Mouse (Mus musculus) megakaryocyte progenitor cell, adult 5-6 weeks (primary cell): ENCODE data around the gene Nmnat3. TPM values are rescaled to one million over a fixed set of nuclear protein-coding genes. Genes with fewer than 3 reads are reported as not detected.

Source experiments
- ATAC-seq: replicated peaks from 2 replicates; pipeline ENCODE4 v1.8.0; 2016; ENCODE audit warnings: mild to moderate bottlenecking, moderate TSS enrichment, inconsistent platforms; ENCODE audit not compliant: poor library complexity
- total RNA-seq, 2 experiments: library from RNA; stranded (forward) in 1 of 2; stranded (reverse) in 1 of 2; fragments of 157-497, 149-512 nt in 1 of 2; fragments of 200-1000 nt in 1 of 2; gene quantifications; 2 replicates each; pipeline versions ENCODE4 v1.2.3 to v1.2.4; 2015 to 2017

Gene Nmnat3
- total RNA-seq, 2 experiments from 2014 or later = 16.2 to 22.5 TPM

DNA sequence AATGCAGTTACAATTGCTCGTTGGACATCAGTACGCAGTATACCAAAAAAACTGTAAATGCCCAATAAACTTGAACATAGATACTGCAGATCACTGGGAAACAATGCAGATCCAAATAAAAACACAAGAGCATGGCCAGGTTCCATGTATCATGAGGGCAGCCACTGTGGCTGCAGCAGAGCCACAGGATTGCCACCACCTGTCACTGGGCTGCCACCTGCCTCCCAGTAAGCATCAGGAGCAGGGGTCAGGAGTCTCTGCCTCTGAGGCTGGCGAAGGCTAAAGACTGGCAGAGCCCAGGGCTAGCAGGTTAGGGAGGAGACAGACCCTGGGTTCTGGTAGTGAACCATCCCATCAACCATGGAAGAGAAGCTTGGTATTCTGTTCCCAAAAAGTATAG is 67.7 kb downstream of the Nmnat3 start:
- no peak for ATAC-seq

DNA sequence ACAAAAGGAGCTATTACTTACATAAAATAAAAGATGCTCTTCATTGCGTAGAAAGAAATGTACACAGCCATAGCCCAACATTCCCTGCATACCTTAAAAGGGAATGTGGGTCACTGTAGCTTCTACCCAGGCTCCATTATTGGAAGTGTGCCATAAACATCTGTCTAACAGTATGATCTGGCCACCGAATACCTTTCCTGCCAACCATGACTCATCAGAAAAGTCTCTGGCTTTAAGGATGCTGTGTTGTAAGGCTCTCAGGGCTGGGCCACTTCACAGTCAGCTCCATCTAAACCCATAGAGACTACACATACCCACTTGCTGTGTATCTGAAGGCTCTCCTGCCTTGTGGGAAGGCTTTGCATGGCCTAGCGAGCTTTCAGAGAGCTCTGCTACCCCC is 73.8 kb downstream of the Nmnat3 start:
- ATAC-seq = no peak

DNA sequence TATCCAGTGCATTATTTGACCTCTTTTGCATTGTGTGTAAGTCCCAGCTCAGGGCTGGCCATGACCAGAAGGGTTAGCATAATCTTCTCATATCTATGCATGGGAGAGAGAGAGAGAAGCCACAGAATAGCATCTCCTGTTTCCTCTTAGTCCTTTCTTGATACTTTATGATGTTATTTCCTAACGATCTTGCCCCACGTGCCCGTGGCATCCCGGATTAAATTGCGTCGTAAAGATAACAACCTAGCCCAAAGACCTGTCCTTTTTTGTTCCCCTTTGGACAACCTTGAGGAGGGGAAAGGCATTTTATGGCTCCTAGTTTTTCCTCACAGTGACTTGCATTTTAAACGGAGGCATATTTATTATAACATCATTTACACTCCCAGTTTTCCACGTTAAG is 78.8 kb downstream of the Nmnat3 start:
- ATAC-seq = no peak

DNA sequence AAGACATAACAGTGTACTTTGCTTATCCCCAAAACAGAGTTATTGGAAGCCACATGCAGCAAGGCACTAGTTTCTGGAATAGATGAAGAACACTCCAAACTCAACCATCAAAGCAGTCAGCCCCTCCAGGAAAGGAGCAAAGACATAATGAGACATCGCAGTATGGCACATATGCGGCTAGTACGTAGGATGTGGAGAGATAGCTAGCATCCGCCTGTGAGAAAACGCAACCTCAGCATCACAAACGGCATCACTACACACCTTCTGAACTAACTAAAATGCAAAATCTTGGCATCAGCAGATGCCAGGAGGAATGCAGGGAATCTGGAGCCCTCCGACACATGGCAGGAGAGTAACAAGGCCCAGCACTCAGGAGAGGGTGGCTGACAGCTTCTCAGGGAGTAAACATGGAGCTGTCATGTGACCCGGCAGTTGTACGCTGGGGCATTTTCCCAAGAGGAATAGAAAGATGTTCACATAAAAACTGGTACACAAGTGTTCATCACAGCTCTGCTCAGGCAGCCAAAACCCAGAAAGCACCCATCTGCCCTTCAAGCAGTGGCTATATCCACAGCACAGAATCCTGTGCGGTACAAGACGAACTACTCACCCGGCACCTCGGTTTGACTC is 80.2 kb downstream of the Nmnat3 start:
- ATAC-seq = no peak

DNA sequence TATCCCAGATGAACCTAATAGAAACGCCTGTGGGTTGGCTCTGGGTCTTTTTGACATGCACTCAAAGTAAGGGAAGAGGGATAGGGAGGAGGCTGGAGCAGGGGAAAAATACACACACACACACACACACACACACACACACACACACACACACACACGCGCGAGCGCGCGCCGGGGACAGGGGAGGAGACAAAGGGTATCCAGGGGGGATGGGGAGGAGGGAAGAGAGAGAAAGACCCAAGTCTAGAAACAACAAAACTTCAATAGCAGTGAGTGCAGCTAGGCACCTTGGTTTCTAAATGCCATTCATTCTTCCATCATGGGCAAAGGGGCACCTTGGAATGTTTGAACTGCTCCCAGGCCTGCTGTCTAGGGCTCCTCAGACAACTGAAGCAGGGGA is 82.5 kb downstream of the Nmnat3 start:
- no peak for ATAC-seq

DNA sequence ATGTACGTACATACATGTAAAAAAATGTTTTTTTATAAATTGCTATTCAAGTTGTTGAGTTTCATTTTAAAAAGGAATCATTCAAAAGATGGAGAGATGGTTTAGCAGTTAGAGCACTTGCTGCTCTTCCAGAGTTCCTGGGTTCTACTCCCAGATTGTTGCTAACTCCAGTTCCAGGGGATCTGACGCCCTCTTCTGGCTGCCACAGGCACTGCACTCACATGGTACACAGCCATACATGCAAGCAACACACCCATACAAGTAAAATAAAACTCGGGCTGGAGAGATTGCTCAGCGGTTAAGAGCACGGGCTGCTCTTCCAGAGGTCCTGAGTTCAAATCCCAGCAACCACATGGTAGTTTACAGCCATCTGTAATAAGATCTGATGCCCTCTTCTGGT is 86.1 kb downstream of the Nmnat3 start:
- ATAC-seq = no peak

DNA sequence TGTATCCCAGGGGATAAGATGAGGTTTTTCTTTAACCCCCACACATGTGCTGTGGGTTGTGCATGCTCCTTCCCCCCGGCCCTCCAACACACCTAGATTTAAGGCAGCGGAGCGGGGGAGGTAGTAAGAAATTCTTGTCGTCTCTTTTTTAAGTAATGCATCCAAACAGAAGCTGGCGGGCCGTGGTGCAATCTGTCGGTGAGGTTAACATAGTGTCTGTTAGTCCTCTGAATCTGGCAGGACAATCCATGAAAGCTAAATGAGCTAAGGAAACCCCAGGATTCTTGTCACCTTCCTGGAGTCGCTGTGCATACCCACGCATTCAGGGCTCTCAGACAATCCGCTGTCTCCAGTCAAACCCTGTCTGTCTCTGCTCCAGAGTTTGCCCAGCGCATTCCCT is 87.7 kb downstream of the Nmnat3 start:
- ATAC-seq = no peak

DNA sequence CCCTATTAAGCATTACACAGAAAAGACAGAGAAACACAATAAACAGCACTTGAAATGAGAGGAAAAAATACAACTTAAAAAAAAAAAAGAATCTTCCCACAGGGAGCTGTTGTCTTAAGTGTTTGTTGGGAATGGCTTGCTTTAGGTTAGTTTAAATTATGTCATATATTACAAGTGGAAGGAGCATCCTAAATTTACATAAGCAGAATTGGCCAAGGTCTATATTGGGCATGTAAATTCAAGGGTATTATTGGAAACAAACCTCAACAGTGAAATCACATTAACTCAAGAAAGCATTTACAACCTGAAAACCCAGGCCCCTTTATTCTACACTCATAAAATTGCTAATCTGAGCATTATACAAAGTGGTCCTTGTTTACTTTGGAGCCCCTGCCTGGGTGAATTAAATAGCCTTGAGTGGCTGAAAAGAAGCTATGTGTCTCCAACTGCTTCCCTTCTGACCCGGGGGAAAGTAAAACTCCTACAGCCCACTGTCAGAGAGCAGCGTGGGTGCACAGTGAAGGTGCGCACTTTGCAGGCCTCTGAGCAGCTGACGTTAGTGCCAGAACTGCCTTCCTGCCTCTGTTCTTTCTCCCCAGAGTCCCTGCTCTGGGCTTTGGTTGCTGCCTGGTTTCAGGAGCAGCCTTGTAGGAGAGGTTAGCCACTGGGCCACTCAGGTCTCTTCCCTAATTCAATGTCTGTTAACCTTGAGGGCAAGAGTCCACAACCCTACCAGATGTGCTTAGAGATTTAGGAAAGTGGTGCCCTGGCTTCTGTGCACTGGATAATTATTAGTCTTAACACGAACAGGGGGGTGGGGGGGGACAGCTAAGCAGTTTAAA is 88.3 kb downstream of the Nmnat3 start:
- ATAC-seq = no peak

DNA sequence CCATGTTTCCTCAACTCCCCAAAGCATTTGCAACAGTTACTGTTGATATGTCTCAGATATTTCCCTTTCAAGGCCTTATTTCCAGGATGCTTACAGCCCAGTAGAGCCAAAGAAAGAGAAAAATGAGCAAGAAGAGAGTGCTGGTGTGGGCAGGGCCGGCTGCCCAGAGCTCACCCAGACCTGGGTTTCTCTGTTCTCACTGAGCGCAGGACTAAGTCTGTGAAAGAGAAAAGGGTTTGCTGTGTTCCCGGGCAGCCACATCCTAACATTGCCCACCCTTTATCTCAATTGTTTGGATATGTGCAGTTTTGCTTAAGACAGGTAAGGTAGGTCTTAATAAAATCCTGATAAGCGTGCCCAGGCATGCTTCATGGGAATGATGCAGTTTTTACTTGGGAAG is 92.5 kb downstream of the Nmnat3 start:
- no peak for ATAC-seq

DNA sequence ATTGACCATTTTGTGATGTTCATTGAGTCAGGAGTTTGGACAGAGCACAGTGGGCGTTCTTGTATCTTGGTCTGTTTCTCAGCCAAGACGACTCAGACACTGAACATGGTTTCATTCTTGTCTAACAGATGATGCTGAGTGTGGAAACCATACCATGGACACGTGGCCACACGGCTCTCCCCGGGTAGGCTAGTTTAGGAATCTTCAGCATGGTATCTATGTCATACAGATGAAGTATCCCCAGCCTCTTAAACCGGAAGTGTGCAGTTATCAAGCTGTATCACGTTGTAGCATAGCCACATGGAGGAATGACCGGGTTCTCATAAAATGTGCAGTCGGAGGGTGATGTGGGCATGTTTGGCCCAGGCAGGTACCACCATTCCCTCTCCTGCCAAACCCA is 93.4 kb downstream of the Nmnat3 start:
- peak; percentile 39; the same call in 1 of the 2 replicates for ATAC-seq

DNA sequence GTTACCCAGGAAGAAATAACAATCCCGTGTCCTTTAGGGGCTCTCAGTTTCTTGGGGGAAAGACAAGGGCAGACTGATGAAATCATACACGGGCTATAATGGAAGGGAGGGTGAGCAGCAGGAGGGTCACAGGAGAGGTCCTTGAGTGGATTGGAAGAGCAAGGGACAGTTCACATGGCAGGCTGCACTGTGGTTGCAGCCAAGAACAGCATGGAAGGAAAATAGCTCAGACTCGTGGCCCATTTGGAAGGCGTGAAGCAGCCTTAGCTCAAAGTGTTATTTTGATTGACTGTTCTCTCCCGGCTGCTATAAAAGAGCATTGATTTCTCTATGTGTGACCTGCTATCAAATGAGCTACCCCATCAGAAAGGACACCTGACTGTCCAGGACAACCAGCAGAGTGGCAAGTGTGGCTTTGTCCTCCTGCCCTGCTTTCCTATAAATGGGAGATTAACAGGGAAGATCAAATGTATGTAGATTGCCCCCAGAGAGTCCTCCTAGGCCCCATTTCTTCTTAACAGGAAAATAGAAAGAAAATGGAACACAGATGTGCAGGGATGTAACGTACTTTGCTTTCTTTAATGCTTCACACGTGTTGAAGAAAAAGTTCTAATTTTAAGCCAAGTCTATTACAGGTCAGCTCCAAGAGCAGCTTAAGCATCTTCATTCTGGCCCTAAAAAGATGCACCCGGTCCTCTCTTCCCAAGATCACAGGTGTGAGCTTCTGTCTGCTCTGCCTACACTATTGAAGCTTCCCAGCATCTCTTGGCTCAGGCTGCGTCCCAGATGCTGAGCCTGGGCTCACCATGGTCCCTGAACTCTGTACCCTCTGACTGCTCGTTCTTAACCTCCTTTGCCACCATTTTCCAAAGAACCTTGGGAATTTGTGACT is 100.8 kb downstream of the Nmnat3 start:
- no peak for ATAC-seq

DNA sequence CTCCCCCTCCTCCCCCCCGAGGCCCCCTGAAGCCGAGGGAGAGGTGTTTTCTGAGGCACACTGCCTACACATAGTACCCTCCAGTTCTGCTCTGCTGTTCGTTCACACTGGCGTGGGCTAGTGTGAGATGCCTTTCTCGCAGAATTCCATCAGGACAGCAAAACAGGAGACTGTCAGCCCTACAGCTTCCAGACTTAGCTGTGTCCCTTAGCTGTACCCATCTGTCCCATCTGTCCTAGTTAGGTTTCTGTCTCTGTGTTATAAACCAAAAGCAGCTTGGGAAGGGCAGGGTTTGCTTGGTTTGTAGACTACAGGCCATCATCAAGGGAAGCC is 101.4 kb downstream of the Nmnat3 start:
- ATAC-seq = no peak

DNA sequence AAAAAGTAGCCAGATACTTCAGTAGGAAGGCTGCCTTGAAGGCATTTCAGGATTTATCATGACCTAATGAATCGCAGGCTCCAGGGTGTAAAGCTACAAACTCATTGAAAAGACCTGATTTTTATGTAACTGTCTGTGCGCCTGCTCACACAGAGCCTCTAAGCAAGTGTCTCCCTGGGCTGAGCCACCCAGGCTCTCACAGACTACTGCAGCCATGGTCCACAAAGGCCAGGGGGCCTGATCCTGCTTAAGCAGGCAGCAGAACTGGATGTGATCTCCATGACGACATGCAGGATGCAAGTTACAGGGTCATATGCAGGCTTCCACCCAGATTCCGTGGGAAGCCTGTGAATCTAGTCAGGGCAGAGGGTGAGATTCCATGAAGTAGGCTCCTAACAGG is 106.3 kb downstream of the Nmnat3 start:
- no peak for ATAC-seq

DNA sequence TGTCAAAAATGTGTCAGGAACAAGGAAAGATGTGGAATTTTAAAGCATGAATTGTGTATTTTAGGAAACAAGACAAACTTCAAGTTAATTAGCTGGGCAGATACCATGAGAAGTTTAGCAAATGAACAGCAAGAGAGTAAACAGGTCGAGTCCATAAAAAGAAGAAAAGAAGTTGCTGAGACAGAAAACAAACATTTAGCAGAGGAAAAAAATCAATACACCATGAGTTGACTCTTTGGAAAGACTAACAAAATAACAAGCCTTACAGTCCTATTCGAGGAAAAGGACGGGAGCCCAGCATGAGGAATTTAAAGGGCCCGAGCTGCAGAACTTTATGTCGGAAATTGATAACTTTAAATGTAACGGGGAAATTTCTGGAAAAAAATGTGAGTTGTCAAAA is 110.0 kb downstream of the Nmnat3 start:
- ATAC-seq = no peak

DNA sequence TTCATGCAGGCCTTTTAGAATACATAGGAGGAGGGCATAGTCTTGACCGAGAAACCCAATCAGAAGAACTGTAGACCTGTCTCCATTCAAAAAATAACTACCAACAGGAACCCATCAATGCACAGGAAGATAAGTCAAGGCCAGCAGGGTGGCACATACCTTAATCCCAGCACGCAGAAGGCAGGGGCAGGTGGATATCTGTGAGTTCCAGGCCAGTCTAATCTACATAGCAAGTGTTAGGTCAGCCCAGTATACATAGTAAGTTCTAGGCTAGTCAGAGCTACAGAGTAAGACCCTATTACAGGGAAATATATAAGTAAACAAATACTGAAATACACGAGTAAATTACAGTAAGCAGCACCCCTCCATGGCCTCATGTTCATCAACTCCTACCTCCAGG is 110.6 kb downstream of the Nmnat3 start:
- ATAC-seq = no peak

DNA sequence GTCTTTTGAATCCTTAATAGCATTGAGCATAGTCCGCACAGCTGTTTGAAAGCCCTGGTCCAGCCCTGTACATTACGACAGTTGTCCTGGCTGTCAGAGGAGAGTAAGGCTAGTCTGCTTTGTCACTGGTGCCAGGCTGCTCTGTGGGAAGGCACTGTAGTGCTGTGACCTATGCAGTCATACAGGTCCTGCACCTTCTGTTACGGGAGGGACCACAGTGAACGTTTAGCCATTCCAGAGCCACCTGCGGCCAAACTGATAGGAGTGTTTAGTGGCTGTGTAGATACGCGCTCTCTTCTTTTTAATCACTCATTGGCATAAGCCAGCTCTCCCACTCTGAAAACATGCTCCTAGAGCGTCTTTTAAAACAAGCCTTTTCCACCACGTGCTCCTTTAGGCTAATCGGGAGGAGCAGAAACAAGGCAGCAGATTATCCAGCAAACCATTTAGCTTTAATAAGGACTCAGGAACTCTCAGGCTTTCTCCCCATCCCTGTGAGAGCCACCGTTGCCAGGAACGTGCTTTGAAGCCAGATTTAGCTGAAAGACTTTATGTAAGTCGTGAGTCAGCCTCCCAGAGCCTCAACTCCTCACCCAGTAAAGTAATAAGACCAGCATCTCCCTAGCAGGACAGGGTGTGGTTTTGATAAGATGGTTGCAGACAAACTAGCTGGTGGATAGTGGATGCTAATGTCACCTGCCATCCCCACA is 113.1 kb downstream of the Nmnat3 start:
- ATAC-seq = no peak

DNA sequence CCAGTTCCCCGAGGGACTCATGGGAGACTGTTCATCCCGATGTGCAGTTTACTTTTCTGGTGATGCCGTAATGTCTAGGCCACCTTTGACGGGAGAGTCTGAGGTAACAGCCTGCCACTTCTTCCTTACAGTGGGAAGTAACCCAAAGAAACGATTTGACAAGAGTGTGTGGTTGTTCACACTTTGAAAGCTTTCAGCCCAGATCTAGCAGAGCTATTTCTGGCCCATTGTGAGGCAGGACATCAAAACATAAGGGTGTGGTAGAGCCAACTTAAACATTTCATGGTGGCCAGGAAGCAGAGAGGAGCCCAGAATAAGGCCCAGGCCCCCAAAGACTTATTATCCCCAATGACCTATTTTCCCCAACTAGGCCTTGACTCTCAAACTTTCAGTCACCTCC is 114.4 kb downstream of the Nmnat3 start:
- no peak for ATAC-seq

DNA sequence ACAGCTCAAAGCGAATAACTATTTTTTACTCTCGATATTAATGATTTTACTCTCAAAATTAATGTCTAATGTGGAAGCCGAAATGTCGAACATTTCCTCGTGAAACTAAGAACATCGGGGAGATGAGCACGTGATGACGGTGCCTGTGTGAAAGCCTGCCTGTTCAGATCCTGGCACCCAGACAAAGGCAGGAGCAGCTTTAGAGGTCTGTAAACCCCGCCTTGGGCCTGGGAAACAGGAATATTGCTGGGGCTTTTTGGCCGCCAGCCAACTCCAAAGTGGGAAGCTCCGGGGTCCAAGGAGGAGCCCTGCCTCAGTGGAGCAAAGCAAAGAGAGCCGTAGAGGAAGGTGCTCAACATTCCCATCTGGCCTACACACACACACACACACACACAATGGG is 120.5 kb downstream of the Nmnat3 start:
- ATAC-seq = no peak

DNA sequence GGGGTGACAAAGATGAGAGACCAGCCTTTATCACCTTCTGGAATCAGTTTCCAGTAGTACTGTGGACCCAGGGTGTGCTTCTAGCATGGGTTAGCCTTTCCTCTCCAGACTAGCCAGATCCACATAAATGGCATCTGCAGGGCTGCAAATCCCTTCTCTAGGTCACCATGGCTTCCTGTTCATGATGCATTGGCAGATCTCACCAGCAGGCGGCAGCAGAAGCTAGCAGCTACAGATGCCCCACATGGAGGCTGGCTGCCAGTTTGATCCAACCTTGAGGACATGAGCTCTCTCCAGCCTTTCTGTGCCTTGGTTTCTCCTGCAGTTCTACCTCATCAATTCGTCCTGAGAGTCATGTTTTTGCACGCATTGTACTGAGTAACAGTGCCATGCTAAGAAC is 121.9 kb downstream of the Nmnat3 start:
- peak; percentile 95 for ATAC-seq

DNA sequence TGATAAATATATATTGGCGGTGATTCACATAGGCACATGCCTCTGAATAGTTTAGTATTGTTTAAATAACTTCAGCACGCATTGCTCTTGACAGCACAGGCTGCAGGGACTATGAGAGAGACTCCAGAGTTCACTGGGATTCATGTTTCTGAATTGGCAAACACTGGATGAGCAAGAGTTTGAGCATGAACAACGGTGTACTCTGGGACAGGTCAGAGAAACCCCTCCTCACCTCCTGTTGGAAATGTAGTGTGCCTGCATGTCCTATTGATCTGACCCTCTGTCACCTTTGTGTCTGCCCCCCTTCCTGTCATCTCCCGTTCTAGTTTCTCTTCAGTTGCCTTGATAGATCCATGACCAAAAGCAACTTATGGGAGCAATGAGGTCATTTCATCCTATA is 128.2 kb downstream of the Nmnat3 start:
- ATAC-seq = no peak

DNA sequence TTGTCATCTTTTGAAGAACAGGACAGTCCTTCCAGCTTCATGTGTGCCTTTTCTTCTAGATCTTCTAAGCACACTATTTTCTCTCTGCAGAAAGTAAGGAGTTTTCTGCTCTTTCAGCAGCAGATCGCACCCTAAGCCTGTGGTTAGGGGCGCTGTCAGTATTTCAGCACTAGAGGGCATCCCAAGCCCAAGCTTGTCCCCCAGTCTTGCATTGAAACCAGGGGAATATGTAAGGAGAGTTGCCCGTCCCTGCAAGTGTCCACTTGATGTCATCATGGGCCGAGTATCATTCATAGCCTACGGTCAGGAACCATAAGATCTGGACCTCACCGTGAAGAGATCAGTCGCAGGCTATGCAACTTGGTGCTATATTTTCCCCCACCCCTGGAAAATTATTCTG is 130.7 kb downstream of the Nmnat3 start:
- ATAC-seq = peak; percentile 73
